Mouse (Mus musculus) frontal cortex, postnatal 14 days (tissue): Measurements from ENCODE around the gene Kiss1r.
"Not testable (repeated sequence)": the region's sequence is repeated elsewhere in the genome, so short reads cannot be mapped to it uniquely, and the experiment has no call there.

Source experiments
- DNase-seq, 2 experiments: peaks; one replicate each; pipeline ENCODE4 v3.0.0; 2022; ENCODE audit warnings: low spot score in 2 of 2

The Kiss1r gene

GRCm38 (mm10) chr10:79940749-79941148, 24.0 kb downstream of the Kiss1r start:
- no peak for DNase-seq

GRCm38 (mm10) chr10:79942988-79943387, 26.2 kb downstream of the Kiss1r start:
- DNase-seq = no peak

- no peak for DNase-seq
These were observed 26.7 kb downstream of the Kiss1r start for GRCm38 (mm10) chr10:79943471-79943901.

- no peak for DNase-seq
These were observed 28.9 kb downstream of the Kiss1r start for GRCm38 (mm10) chr10:79945507-79946234.

- no peak for DNase-seq
These were observed 30.1 kb downstream of the Kiss1r start for GRCm38 (mm10) chr10:79946752-79947322.

GRCm38 (mm10) chr10:79947502-79947901, 30.7 kb downstream of the Kiss1r start:
- DNase-seq = no peak

GRCm38 (mm10) chr10:79949873-79950272, 33.1 kb downstream of the Kiss1r start:
- no peak for DNase-seq

- no peak for DNase-seq
These were observed 33.9 kb downstream of the Kiss1r start for GRCm38 (mm10) chr10:79950661-79951060.

GRCm38 (mm10) chr10:79953946-79954345, 37.2 kb downstream of the Kiss1r start:
- no peak for DNase-seq

- no peak for DNase-seq
These were observed 38.9 kb downstream of the Kiss1r start for GRCm38 (mm10) chr10:79955691-79956090.

GRCm38 (mm10) chr10:79956643-79957154, 39.9 kb downstream of the Kiss1r start:
- no peak for DNase-seq

- DNase-seq = peak; percentile 56 to 69
These were observed 41.5 kb downstream of the Kiss1r start for GRCm38 (mm10) chr10:79958140-79958816.

GRCm38 (mm10) chr10:79959412-79959811, 42.6 kb downstream of the Kiss1r start:
- DNase-seq = not testable (repeated sequence)

- DNase-seq = peak; percentile 99 to 100
These were observed 43.3 kb downstream of the Kiss1r start, which contains the start of gene Wdr18 for GRCm38 (mm10) chr10:79959847-79960601. Gene Wdr18 (plus strand): TSS chr10:79960152.

- DNase-seq = no peak
These were observed 44.0 kb downstream of the Kiss1r start for GRCm38 (mm10) chr10:79960671-79961294.

GRCm38 (mm10) chr10:79964727-79965126, 48.0 kb downstream of the Kiss1r start:
- no peak for DNase-seq

- DNase-seq = no peak
These were observed 48.6 kb downstream of the Kiss1r start for GRCm38 (mm10) chr10:79965325-79965724.

GRCm38 (mm10) chr10:79966886-79967400, 50.2 kb downstream of the Kiss1r start:
- no peak for DNase-seq

- no peak for DNase-seq
These were observed 51.4 kb downstream of the Kiss1r start for GRCm38 (mm10) chr10:79968181-79968580.

GRCm38 (mm10) chr10:79969124-79969568, 52.4 kb downstream of the Kiss1r start:
- DNase-seq = no peak
